Mouse (Mus musculus): ENCODE data around the gene Nos2. TPM values are rescaled to one million over a fixed set of nuclear protein-coding genes. Genes with fewer than 3 reads are reported as not detected.

Gene Nos2
- total and polyA plus RNA-seq, 3 experiments: not detected

DNA sequence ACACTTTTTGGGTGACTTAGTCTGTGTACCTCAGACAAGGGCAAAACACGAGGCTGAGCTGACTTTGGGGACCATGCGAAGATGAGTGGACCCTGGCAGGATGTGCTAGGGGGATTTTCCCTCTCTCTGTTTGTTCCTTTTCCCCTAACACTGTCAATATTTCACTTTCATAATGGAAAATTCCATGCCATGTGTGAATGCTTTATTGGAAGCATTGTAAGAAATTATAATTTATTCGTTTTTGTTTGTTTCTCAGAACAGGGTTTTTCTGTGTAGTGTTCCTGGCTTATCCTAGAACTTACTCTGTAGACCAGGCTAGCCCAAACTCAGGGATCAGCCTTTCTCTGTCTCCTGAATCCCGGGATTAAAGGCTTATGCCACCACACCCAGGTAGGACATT lies 842 bp upstream of the Nos2 start:
- Histone ChIP-seq H3K9ac (ENCODE audit: control insufficient read depth, low read depth, low read length, poor library complexity, severe bottlenecking) (no peak overlapping the region), H3K27me3 (ENCODE audit: control insufficient read depth in 1 of 2, insufficient read depth in 2 of 2, low read length in 2 of 2) (peaks cover 3 to 4% of the 10 kb centered on the region in 2 experiments; a peak in 3 of 4 replicates), H3K79me2 (ENCODE audit: control insufficient read depth, insufficient read depth, low read length, poor library complexity) (no peaks in the 10 kb centered on the region), H3K27ac (ENCODE audit: control insufficient read depth, low read depth, low read length) (no peak overlapping the region), H3K4me3 (ENCODE audit: control insufficient read depth in 1 of 2, insufficient read depth in 1 of 2, low read depth in 2 of 2, low read length in 2 of 2) (no peak overlapping the region), H3K36me3 (ENCODE audit: control insufficient read depth in 1 of 2, insufficient read depth in 2 of 2, low read length in 2 of 2) (no peaks in the 10 kb centered on the region), H3K4me1 (ENCODE audit: control insufficient read depth in 1 of 2, insufficient read depth in 2 of 2, low read length in 2 of 2) (no peaks in the 10 kb centered on the region), H3K9me3 (replicated peaks; ENCODE audit: insufficient read depth, low read length) (no peaks in the 10 kb centered on the region)
- no peak for TF ChIP-seq GABPA (IDR thresholded peaks at IDR 0.05; ENCODE audit: low read depth, low read length)
- TF ChIP-seq MYC (IDR thresholded peaks at IDR 0.05; ENCODE audit: low read depth, low read length): no peak
- no peak for TF ChIP-seq ZKSCAN1 (IDR thresholded peaks at IDR 0.05; ENCODE audit: low read depth, low read length)
- TF ChIP-seq TAL1 (IDR thresholded peaks at IDR 0.05; ENCODE audit: low read length): no peak
- no peak for DNase-seq (ENCODE audit: low read depth, low spot score)

DNA sequence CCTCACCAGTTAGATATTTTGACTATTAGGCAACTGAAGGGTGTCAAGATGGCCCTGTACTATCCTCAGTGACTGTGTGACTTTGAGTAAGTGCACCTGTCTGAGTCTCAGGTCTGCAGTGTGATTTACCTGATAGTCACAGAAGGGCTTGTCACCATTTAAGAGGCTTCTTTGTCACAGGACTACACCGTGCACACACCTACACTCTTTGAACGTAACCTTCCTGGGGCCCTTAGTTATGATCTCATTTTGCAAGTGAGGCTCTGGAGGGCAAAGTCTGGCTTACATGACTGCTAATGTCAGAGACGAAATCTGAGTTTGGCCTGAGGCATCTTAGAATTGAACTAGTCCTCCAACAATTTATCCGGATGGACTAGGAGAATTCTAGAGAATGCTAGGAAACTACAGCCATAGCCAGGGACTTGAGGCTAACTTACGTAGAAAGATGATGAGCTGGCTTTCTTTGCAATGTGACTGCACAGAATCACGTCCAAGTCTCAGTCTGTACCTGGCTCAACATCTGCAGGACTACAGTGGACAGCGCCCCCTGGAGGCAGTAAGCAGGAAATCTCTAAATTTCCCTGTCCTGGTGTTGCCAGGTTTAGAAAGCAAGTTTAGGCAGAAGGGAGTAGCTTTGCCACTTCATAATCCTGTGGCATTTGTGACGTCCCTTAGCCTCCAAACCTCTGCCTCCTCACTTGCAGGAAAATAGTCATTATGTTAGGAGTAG lies 2.3 kb downstream of the Nos2 start:
- H3K4me1 ChIP-seq (ENCODE audit: control insufficient read depth in 1 of 2, insufficient read depth in 2 of 2, low read length in 2 of 2): no peaks in the 10 kb centered on the region
- no peaks in the 10 kb centered on the region for H3K79me2 ChIP-seq (ENCODE audit: control insufficient read depth, insufficient read depth, low read length, poor library complexity)
- no peak overlapping the region for H3K9ac ChIP-seq (ENCODE audit: control insufficient read depth, low read depth, low read length, poor library complexity, severe bottlenecking)
- H3K36me3 ChIP-seq (ENCODE audit: control insufficient read depth in 1 of 2, insufficient read depth in 2 of 2, low read length in 2 of 2): no peaks in the 10 kb centered on the region
- TF ChIP-seq ZC3H11A (IDR thresholded peaks at IDR 0.05; ENCODE audit: low read depth, low read length) (peak; percentile 88), JUND (IDR thresholded peaks at IDR 0.05; ENCODE audit: low read depth, low read length) (no peak), HCFC1 (IDR thresholded peaks at IDR 0.05; ENCODE audit: low read depth, low read length) (no peak), POLR2AphosphoS2 (IDR thresholded peaks at IDR 0.05; ENCODE audit: low read length) (no peak), GABPA (IDR thresholded peaks at IDR 0.05; ENCODE audit: low read depth, low read length) (no peak), GATA1 (IDR thresholded peaks at IDR 0.05; ENCODE audit: low read depth, low read length) (no peak), MEF2A (IDR thresholded peaks at IDR 0.05; ENCODE audit: extremely low read depth, insufficient replicate concordance, low read depth, low read length, poor library complexity, severe bottlenecking) (no peak), CTCF (IDR thresholded peaks at IDR 0.05 in 2 of 3, conservative IDR thresholded peaks at IDR 0.05 in 1 of 3; ENCODE audit: control insufficient read depth in 1 of 3, insufficient read depth in 1 of 3, low read depth in 2 of 3, low read length in 3 of 3, poor library complexity in 1 of 3, severe bottlenecking in 1 of 3) (peak; percentile 96 to 99 (median 97)), RAD21 (IDR thresholded peaks at IDR 0.05; ENCODE audit: low read depth, low read length) (peak; percentile 92), ZNF384 (IDR thresholded peaks at IDR 0.05; ENCODE audit: low read depth, low read length) (no peak), NRF1 (IDR thresholded peaks at IDR 0.05; ENCODE audit: insufficient read depth, low read depth, low read length, poor library complexity, severe bottlenecking) (no peak), SMC3 (IDR thresholded peaks at IDR 0.05; ENCODE audit: low read depth, low read length) (peak; percentile 96)
- no peak overlapping the region for H3K27ac ChIP-seq (ENCODE audit: control insufficient read depth, low read depth, low read length)
- no peaks in the 10 kb centered on the region for H3K9me3 ChIP-seq (replicated peaks; ENCODE audit: insufficient read depth, low read length)
- peaks cover 6 to 7% of the 10 kb centered on the region in 2 experiments for H3K27me3 ChIP-seq (ENCODE audit: control insufficient read depth in 1 of 2, insufficient read depth in 2 of 2, low read length in 2 of 2)
- no peak overlapping the region for H3K4me3 ChIP-seq (ENCODE audit: control insufficient read depth in 1 of 2, insufficient read depth in 1 of 2, low read depth in 2 of 2, low read length in 2 of 2)
- peak; percentile 73 for DNase-seq (ENCODE audit: low read depth, low spot score)
